Mouse (Mus musculus) heart, postnatal 0 days (tissue): ENCODE measurements around the gene Ncam1.

Source experiments
- CTCF ChIP-seq: IDR thresholded peaks from 2 replicates; pipeline ENCODE4 v1.5.1; 2016; ENCODE audit warnings: antibody characterized with exemption, control low read depth, low read depth
- EP300 ChIP-seq: IDR thresholded peaks from 2 replicates; pipeline ENCODE4 v1.6.1; 2016; ENCODE audit warnings: antibody characterized with exemption, low read depth

DNA sequence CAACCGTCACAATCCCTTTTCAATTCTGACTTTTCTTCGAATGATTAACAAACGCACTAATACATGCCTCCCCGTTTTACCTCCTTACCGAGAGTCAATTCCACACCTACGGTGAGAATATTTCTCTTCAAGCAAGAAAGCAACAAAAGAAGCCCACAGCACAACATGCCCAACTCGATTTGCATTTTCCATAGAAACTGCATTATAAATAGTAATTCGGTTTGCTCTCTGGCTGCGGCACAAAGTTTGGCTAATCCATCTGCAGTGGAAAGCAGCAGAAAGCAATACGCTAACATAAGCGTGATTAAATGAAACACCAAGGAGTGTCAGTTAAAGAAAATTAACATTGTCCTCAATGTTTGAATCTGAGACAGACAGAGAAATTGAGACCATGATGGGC, 177.0 kb downstream of the Ncam1 start:
- TF ChIP-seq CTCF (no peak), EP300 (no peak)
